32 mouse cellular contexts compared by ENCODE assay signal in the genomic region with DNA sequence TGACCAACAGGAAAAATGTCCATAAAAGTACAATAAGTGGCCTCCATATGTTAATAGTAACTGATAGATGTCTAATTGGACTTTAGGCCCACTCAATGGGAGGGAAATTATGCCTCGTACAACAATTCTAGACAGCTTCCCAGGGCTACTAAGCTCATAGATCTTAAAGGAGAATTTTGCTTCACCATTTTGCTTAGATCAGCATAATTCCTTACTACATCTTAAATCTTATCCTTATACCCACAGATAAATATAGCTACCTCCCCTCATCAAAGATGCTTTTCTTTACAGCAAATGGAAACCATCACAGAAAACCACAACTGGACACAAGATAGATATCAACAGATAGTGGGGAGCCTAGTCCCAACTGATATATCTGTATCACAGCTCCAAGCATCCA.
"Had no signal": no experiment of that assay in that cellular context is flagged by ENCODE, and none has a peak within 500 bp of the region (broad histone marks: within the 10 kb centered on the region; RNA-seq: fewer than 3 reads in every experiment).

No protein-coding gene starts in this region.

- H3K4me1 ChIP-seq: limb, embryonic 10.5 days; limb, embryonic 12.5 days; limb, embryonic 13.5 days; limb, embryonic 15.5 days; liver, embryonic 12.5 days; liver, embryonic 13.5 days; liver, embryonic 15.5 days; lung, embryonic 15.5 days; megakaryocyte, embryonic 14.5 days; midbrain, embryonic 10.5 days; midbrain, embryonic 12.5 days; midbrain, embryonic 13.5 days; midbrain, embryonic 15.5 days; neural tube, embryonic 12.5 days had no signal

- H3K27me3 ChIP-seq: limb, embryonic 12.5 days; limb, embryonic 13.5 days; limb, embryonic 15.5 days; liver, embryonic 12.5 days; liver, embryonic 13.5 days; liver, embryonic 15.5 days; lung, embryonic 15.5 days; megakaryocyte, embryonic 14.5 days; midbrain, embryonic 12.5 days; midbrain, embryonic 13.5 days; midbrain, embryonic 15.5 days; neural tube, embryonic 12.5 days had no signal

- ATAC-seq: liver, embryonic 12.5 days; liver, postnatal 0 days; lung, postnatal 0 days; midbrain, embryonic 13.5 days; midbrain, embryonic 15.5 days; midbrain, embryonic 16.5 days had no signal

- H3K36me3 ChIP-seq: limb, embryonic 10.5 days; limb, embryonic 12.5 days; limb, embryonic 13.5 days; limb, embryonic 15.5 days; liver, embryonic 12.5 days; liver, embryonic 13.5 days; liver, embryonic 15.5 days; lung, embryonic 15.5 days; midbrain, embryonic 10.5 days; midbrain, embryonic 12.5 days; midbrain, embryonic 13.5 days; midbrain, embryonic 15.5 days; neural tube, embryonic 12.5 days had no signal

- H3K9me3 ChIP-seq: limb, embryonic 10.5 days; limb, embryonic 12.5 days; limb, embryonic 13.5 days; limb, embryonic 15.5 days; liver, embryonic 12.5 days; liver, embryonic 13.5 days; liver, embryonic 15.5 days; lung, embryonic 15.5 days; megakaryocyte, embryonic 14.5 days; midbrain, embryonic 10.5 days; midbrain, embryonic 12.5 days; midbrain, embryonic 13.5 days; midbrain, embryonic 15.5 days; neural tube, embryonic 12.5 days had no signal

- H3K4me2 ChIP-seq: limb, embryonic 12.5 days; limb, embryonic 13.5 days; limb, embryonic 15.5 days; liver, embryonic 11.5 days; liver, embryonic 12.5 days; liver, embryonic 13.5 days; liver, embryonic 15.5 days; lung, embryonic 14.5 days; lung, embryonic 15.5 days; midbrain, embryonic 11.5 days; midbrain, embryonic 12.5 days; midbrain, embryonic 13.5 days; midbrain, embryonic 15.5 days; neural tube, embryonic 12.5 days had no signal

- H3K9ac ChIP-seq: limb, embryonic 12.5 days; limb, embryonic 13.5 days; limb, embryonic 15.5 days; liver, embryonic 12.5 days; liver, embryonic 13.5 days; liver, embryonic 14.5 days; liver, embryonic 15.5 days; liver, postnatal 0 days; lung, embryonic 14.5 days; lung, embryonic 15.5 days; midbrain, embryonic 12.5 days; midbrain, embryonic 13.5 days; midbrain, embryonic 15.5 days; neural tube, embryonic 12.5 days had no signal

- DNase-seq: left cerebral cortex, postnatal 4 days; liver; liver, embryonic 13.5 days; liver, postnatal 0 days; lung, adult 18-20 months; lung, adult 2 months; lung, embryonic 14.5 days; lung, postnatal 10 days; lung, postnatal 14 days; lung, postnatal 36 days; lung, postnatal 4 days; midbrain, embryonic 14.5 days had no signal

- H3K27ac ChIP-seq: limb, embryonic 10.5 days; limb, embryonic 12.5 days; limb, embryonic 13.5 days; limb, embryonic 15.5 days; liver, embryonic 12.5 days; liver, embryonic 13.5 days; liver, embryonic 14.5 days; liver, embryonic 15.5 days; lung, embryonic 15.5 days; macrophage; midbrain, embryonic 10.5 days; midbrain, embryonic 12.5 days; midbrain, embryonic 13.5 days; midbrain, embryonic 15.5 days; neural tube, embryonic 12.5 days had no signal

- H3K4me3 ChIP-seq: limb, embryonic 10.5 days; limb, embryonic 12.5 days; limb, embryonic 13.5 days; limb, embryonic 15.5 days; liver, embryonic 12.5 days; liver, embryonic 13.5 days; liver, embryonic 15.5 days; lung, embryonic 15.5 days; megakaryocyte, embryonic 14.5 days; midbrain, embryonic 10.5 days; midbrain, embryonic 12.5 days; midbrain, embryonic 13.5 days; midbrain, embryonic 15.5 days; myocyte; neural tube, embryonic 12.5 days had no signal
